Mouse (Mus musculus) hindbrain, embryonic 15.5 days (tissue): ENCODE measurements around the gene Gm28230. TPM values are rescaled to one million over a fixed set of nuclear protein-coding genes. Genes with fewer than 3 reads are reported as not detected.

Source experiments
- ATAC-seq: fragments of 200-750 bp; cut with Nextera tagmentation; 2 replicates; pipeline ENCODE4 v1.8.0; 2017; ENCODE audit warnings: low read depth, moderate number of reproducible peaks, moderate TSS enrichment; ENCODE audit not compliant: low FRiP score
- H3K27ac ChIP-seq: fragments of 300-500 bp; sonication (generic); replicated peaks from 2 replicates; pipeline ENCODE4 v1.5.1; 2015; ENCODE audit warnings: mild to moderate bottlenecking, inconsistent platforms
- H3K27me3 ChIP-seq: fragments of 300-500 bp; sonication (generic); 2 replicates; pipeline ENCODE4 v1.6.1; 2015; ENCODE audit warnings: control low read depth, inconsistent platforms
- H3K36me3 ChIP-seq: fragments of 300-500 bp; sonication (generic); 2 replicates; pipeline ENCODE4 v1.6.1; 2015; ENCODE audit warnings: control low read depth, inconsistent platforms
- H3K4me1 ChIP-seq: fragments of 300-500 bp; sonication (generic); replicated peaks from 2 replicates; pipeline ENCODE4 v1.6.1; 2015; ENCODE audit warnings: control low read depth, inconsistent platforms
- H3K4me2 ChIP-seq: fragments of 300-500 bp; sonication (generic); 2 replicates; pipeline ENCODE4 v1.6.1; 2015; ENCODE audit warnings: moderate library complexity, mild to moderate bottlenecking, inconsistent platforms
- H3K4me3 ChIP-seq: fragments of 300-500 bp; sonication (generic); 2 replicates; pipeline ENCODE4 v1.5.1; 2015; ENCODE audit warnings: mild to moderate bottlenecking, inconsistent platforms
- H3K9ac ChIP-seq: fragments of 300-500 bp; sonication (generic); 2 replicates; pipeline ENCODE4 v1.6.1; 2015; ENCODE audit warnings: inconsistent platforms
- H3K9me3 ChIP-seq: fragments of 300-500 bp; sonication (generic); 2 replicates; pipeline ENCODE4 v1.6.1; 2016; ENCODE audit warnings: control low read depth, inconsistent platforms
- WGBS: fragments of 180-500 bp; shearing (Covaris S2); methylation state at CpG from one replicate; pipeline ENCODE4 v1.1.7; 2015; 5-methylcytosine and 5-hydroxymethylcytosine counted together
- polyA plus RNA-seq: library from polyadenylated mRNA; unstranded; fragments of >200 nt; fragmentation: Nextera tagmentation; extraction: Ambion mirVana; gene quantifications from 2 replicates; pipeline ENCODE4 v1.2.1, GENCODE M21; 2015

Gene Gm28230
- polyA plus RNA-seq, 1 experiment from 2014 or later = 1.6 TPM

- Histone ChIP-seq H3K9me3 (no peaks in the 10 kb centered on the region), H3K4me3 (no peak overlapping the region), H3K27me3 (peaks cover 76% of the 10 kb centered on the region), H3K4me2 (no peak overlapping the region), H3K9ac (no peak overlapping the region), H3K36me3 (no peaks in the 10 kb centered on the region), H3K4me1 (peaks cover 23% of the 10 kb centered on the region), H3K27ac (no peak overlapping the region)
- WGBS = 11% methylated on average over 17 of the region's 17 CpGs
- no peak for ATAC-seq
Observed at GRCm38 (mm10) chr2:74701949-74702819, 24.3 kb upstream of the Gm28230 start.

GRCm38 (mm10) chr2:74702820-74703219 lies 23.7 kb upstream of the Gm28230 start:
- no peaks in the 10 kb centered on the region for H3K36me3 ChIP-seq
- H3K27ac ChIP-seq = no peak overlapping the region
- WGBS = 16% methylated on average over 6 of the region's 6 CpGs
- no peak overlapping the region for H3K4me3 ChIP-seq
- H3K9ac ChIP-seq = no peak overlapping the region
- no peaks in the 10 kb centered on the region for H3K9me3 ChIP-seq
- peaks cover 19% of the 10 kb centered on the region for H3K4me1 ChIP-seq
- peaks cover 77% of the 10 kb centered on the region for H3K27me3 ChIP-seq
- no peak overlapping the region for H3K4me2 ChIP-seq
- ATAC-seq = no peak

GRCm38 (mm10) chr2:74703317-74703716 lies 23.2 kb upstream of the Gm28230 start:
- Histone ChIP-seq H3K27ac (no peak overlapping the region), H3K9me3 (no peaks in the 10 kb centered on the region), H3K36me3 (no peaks in the 10 kb centered on the region), H3K4me1 (peaks cover 14% of the 10 kb centered on the region), H3K27me3 (peaks cover 82% of the 10 kb centered on the region), H3K4me3 (no peak overlapping the region), H3K9ac (no peak overlapping the region), H3K4me2 (no peak overlapping the region)
- 4% methylated on average over 10 of the region's 10 CpGs for WGBS
- no peak for ATAC-seq

GRCm38 (mm10) chr2:74703720-74704392 lies 22.7 kb upstream of the Gm28230 start:
- WGBS = 3% methylated on average over 26 of the region's 26 CpGs
- Histone ChIP-seq H3K4me1 (peaks cover 11% of the 10 kb centered on the region), H3K9me3 (no peaks in the 10 kb centered on the region), H3K4me2 (no peak overlapping the region), H3K36me3 (no peaks in the 10 kb centered on the region), H3K9ac (no peak overlapping the region), H3K27me3 (peaks cover 85% of the 10 kb centered on the region), H3K27ac (no peak overlapping the region), H3K4me3 (no peak overlapping the region)
- no peak for ATAC-seq

GRCm38 (mm10) chr2:74704393-74704998 lies 22.0 kb upstream of the Gm28230 start, which contains the start of gene Hoxd8:
Gene Hoxd8, plus strand, starts transcription at chr2:74704615.
- Histone ChIP-seq H3K9me3 (no peaks in the 10 kb centered on the region), H3K9ac (no peak within 1 kb of the TSS), H3K27ac (0 out of 2 replicates have a peak within 1 kb of the TSS, but pooled peaks have one; percentile 0), H3K4me3 (peak within 1 kb of the TSS; percentile 36), H3K27me3 (peaks cover 87% of the 10 kb centered on the region), H3K4me2 (peak within 1 kb of the TSS; percentile 50), H3K4me1 (peaks cover 11% of the 10 kb centered on the region), H3K36me3 (no peaks in the 10 kb centered on the region)
- under 1% methylated on average over 48 of the region's 52 CpGs for WGBS
- ATAC-seq = no peak

- Histone ChIP-seq H3K27ac (0 out of 2 replicates have a peak overlapping the region, but pooled peaks have one; percentile 0), H3K9me3 (no peaks in the 10 kb centered on the region), H3K9ac (no peak overlapping the region), H3K27me3 (peaks cover 87% of the 10 kb centered on the region), H3K4me2 (peak overlapping the region; percentile 50), H3K4me1 (peaks cover 11% of the 10 kb centered on the region), H3K36me3 (no peaks in the 10 kb centered on the region), H3K4me3 (peak overlapping the region; percentile 36)
- WGBS = under 1% methylated on average over 53 of the region's 66 CpGs
- ATAC-seq = no peak
Observed at GRCm38 (mm10) chr2:74704999-74705466, 21.5 kb upstream of the Gm28230 start.

- peak overlapping the region; percentile 36 for H3K4me3 ChIP-seq
- H3K9ac ChIP-seq = no peak overlapping the region
- peak overlapping the region; percentile 50 for H3K4me2 ChIP-seq
- peaks cover 87% of the 10 kb centered on the region for H3K27me3 ChIP-seq
- 0 out of 2 replicates have a peak overlapping the region, but pooled peaks have one; percentile 0 for H3K27ac ChIP-seq
- under 1% methylated on average over 52 of the region's 85 CpGs for WGBS
- no peaks in the 10 kb centered on the region for H3K36me3 ChIP-seq
- H3K9me3 ChIP-seq = no peaks in the 10 kb centered on the region
- no peak for ATAC-seq
- H3K4me1 ChIP-seq = peaks cover 11% of the 10 kb centered on the region
Observed at GRCm38 (mm10) chr2:74705467-74706089, 20.9 kb upstream of the Gm28230 start.

- 1% methylated on average over 13 of the region's 13 CpGs for WGBS
- Histone ChIP-seq H3K4me3 (no peak overlapping the region), H3K4me2 (no peak overlapping the region), H3K27ac (no peak overlapping the region), H3K9ac (no peak overlapping the region), H3K36me3 (no peaks in the 10 kb centered on the region), H3K27me3 (peaks cover 82% of the 10 kb centered on the region), H3K9me3 (no peaks in the 10 kb centered on the region), H3K4me1 (peaks cover 11% of the 10 kb centered on the region)
- ATAC-seq = no peak
Observed at GRCm38 (mm10) chr2:74706393-74706960, 20.1 kb upstream of the Gm28230 start.

GRCm38 (mm10) chr2:74707599-74707998 lies 18.9 kb upstream of the Gm28230 start:
- Histone ChIP-seq H3K27me3 (peaks cover 78% of the 10 kb centered on the region), H3K4me2 (no peak overlapping the region), H3K36me3 (no peaks in the 10 kb centered on the region), H3K9ac (no peak overlapping the region), H3K27ac (no peak overlapping the region), H3K9me3 (no peaks in the 10 kb centered on the region), H3K4me1 (peaks cover 18% of the 10 kb centered on the region), H3K4me3 (no peak overlapping the region)
- ATAC-seq = no peak
- 10% methylated on average over 7 of the region's 7 CpGs for WGBS

- WGBS = 9% methylated on average over 4 of the region's 4 CpGs
- no peak overlapping the region for H3K27ac ChIP-seq
- no peak for ATAC-seq
- H3K27me3 ChIP-seq = peaks cover 78% of the 10 kb centered on the region
- H3K9ac ChIP-seq = no peak overlapping the region
- no peaks in the 10 kb centered on the region for H3K9me3 ChIP-seq
- peaks cover 18% of the 10 kb centered on the region for H3K4me1 ChIP-seq
- no peaks in the 10 kb centered on the region for H3K36me3 ChIP-seq
- H3K4me2 ChIP-seq = no peak overlapping the region
- H3K4me3 ChIP-seq = no peak overlapping the region
Observed at GRCm38 (mm10) chr2:74708676-74709075, 17.9 kb upstream of the Gm28230 start.
